Mouse (Mus musculus) forebrain, postnatal 0 days (tissue): ENCODE data around the gene Carmil1. TPM values are rescaled to one million over a fixed set of nuclear protein-coding genes. Genes with fewer than 3 reads are reported as not detected.

Source experiments
- ATAC-seq: fragments of 200-750 bp; cut with Nextera tagmentation; 2 replicates; pipeline ENCODE4 v1.8.0; 2017; ENCODE audit warnings: mild to moderate bottlenecking, moderate library complexity
- DNase-seq: peaks from one replicate; pipeline ENCODE4 v3.0.0-alpha.2; 2015
- H3K27ac ChIP-seq: fragments of 300-500 bp; sonication (generic); 2 replicates; pipeline ENCODE4 v1.5.1; 2014; ENCODE audit warnings: low read depth, mild to moderate bottlenecking, antibody characterized with exemption, low read length, moderate library complexity, mixed read lengths
- H3K27me3 ChIP-seq: fragments of 300-500 bp; sonication (generic); 2 replicates; pipeline ENCODE4 v1.6.1; 2014; ENCODE audit warnings: mild to moderate bottlenecking, low read length, mixed read lengths; ENCODE audit not compliant: insufficient read depth
- H3K36me3 ChIP-seq: fragments of 300-500 bp; sonication (generic); 2 replicates; pipeline ENCODE4 v1.6.1; 2014; ENCODE audit warnings: mild to moderate bottlenecking, moderate library complexity; ENCODE audit not compliant: insufficient read depth
- H3K4me1 ChIP-seq: fragments of 300-500 bp; sonication (generic); 2 replicates; pipeline ENCODE4 v1.6.1; 2014; ENCODE audit warnings: antibody characterized with exemption; ENCODE audit not compliant: insufficient read depth
- H3K4me2 ChIP-seq: fragments of 300-500 bp; sonication (generic); 2 replicates; pipeline ENCODE4 v1.6.1; 2014; ENCODE audit warnings: low read depth, mild to moderate bottlenecking, moderate library complexity
- H3K4me3 ChIP-seq: fragments of 300-500 bp; sonication (generic); 2 replicates; pipeline ENCODE4 v1.5.1; 2014; ENCODE audit warnings: low read depth, low read length, mixed read lengths
- H3K9ac ChIP-seq: fragments of 300-500 bp; sonication (generic); 2 replicates; pipeline ENCODE4 v1.6.1; 2014; ENCODE audit warnings: mild to moderate bottlenecking
- H3K9me3 ChIP-seq: fragments of 300-500 bp; sonication (generic); 2 replicates; pipeline ENCODE4 v1.6.1; 2016; ENCODE audit warnings: low read length
- CTCF ChIP-seq: sonication (generic); IDR thresholded peaks from 2 replicates; pipeline ENCODE4 v1.5.1; 2016; ENCODE audit warnings: antibody characterized with exemption, control low read depth, low read depth
- WGBS: fragments of 180-500 bp; shearing (Covaris S2); extraction: QIAGEN DNeasy Blood & Tissue Kit; methylation state at CpG from one replicate; pipeline ENCODE4 v1.1.7; 2014; 5-methylcytosine and 5-hydroxymethylcytosine counted together
- polyA plus RNA-seq: library from polyadenylated mRNA; unstranded; fragments of >200 nt; fragmentation: Nextera tagmentation; extraction: Ambion mirVana; gene quantifications from 2 replicates; pipeline ENCODE4 v1.2.1, GENCODE M21; 2015
- total RNA-seq: library from RNA; depleted of rRNA; stranded (reverse); fragments of >200 nt; gene quantifications from 2 replicates; pipeline ENCODE4 v1.2.3, GENCODE M21; 2014

The Carmil1 gene
- total and polyA plus RNA-seq, 2 experiments from 2014 or later = 30.2 to 47.9 TPM

DNA sequence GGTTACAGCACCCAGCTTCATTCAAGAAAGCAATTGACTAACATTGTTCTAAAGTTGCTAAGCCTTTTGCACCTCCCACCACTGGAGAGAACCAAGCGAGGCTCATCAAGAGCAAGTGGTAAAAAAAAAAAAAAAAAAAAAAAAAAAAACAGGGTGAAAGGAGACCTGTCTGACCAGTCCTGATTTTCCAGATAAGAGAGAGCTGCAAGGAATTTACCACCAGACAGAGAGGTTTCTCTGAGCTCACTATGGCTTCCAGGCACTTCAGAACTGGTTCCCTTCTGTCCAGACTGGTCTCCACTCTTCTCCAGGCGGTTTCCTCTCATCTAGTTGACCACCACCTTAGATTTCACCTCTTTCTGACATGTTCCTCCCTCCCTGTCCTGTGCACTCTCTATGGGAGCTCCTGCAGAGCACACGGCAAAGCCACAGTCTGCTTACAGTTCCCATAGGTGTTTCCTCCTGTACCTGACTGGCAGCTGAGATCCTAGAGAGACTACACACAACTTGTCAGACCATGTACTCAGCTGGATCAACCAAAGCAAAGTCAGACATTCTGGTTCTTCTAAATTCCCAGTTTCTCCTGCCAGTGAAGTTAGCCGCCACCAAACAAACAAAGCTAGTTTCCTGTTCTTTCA, 7.7 kb downstream of the Carmil1 start:
- ATAC-seq (no peak), DNase-seq (no peak)
- no peaks in the 10 kb centered on the region for H3K9me3 ChIP-seq
- no peak overlapping the region for H3K4me3 ChIP-seq
- 74% methylated on average over 4 of the region's 4 CpGs for WGBS
- no peaks in the 10 kb centered on the region for H3K36me3 ChIP-seq
- H3K27ac ChIP-seq = no peak overlapping the region
- H3K4me2 ChIP-seq = no peak overlapping the region
- H3K4me1 ChIP-seq = no peaks in the 10 kb centered on the region
- H3K27me3 ChIP-seq = no peaks in the 10 kb centered on the region
- no peak overlapping the region for H3K9ac ChIP-seq
- no peak for TF ChIP-seq CTCF

DNA sequence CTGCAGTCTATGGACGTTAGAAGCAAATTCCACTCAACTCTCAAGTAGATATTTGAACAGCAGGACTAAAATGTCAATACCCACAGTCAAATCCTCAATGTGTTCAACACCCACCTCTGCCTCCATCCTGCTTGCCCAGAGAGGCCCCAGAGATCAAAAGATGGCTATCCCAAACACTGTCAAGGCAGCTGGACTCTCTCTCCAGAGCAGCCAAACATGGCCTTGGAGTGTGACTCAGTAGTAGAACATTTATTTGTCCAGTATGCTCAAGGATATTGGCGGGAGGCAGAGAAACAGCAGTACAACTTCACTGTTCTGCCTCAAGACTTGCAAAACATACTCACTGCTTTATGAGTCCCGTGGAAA, 11.5 kb downstream of the Carmil1 start:
- H3K27ac ChIP-seq = no peak overlapping the region

GRCm38 (mm10) chr13:24268355-24269099, 12.1 kb downstream of the Carmil1 start:
- 50% methylated on average over 14 of the region's 14 CpGs for WGBS
- H3K27ac ChIP-seq = 0 out of 2 replicates have a peak overlapping the region, but pooled peaks have one; percentile 40

More for the DNA sequence above, 11.5 kb downstream of the Carmil1 start:
- Histone ChIP-seq H3K36me3 (no peaks in the 10 kb centered on the region), H3K9me3 (no peaks in the 10 kb centered on the region), H3K4me1 (no peaks in the 10 kb centered on the region), H3K27me3 (no peaks in the 10 kb centered on the region), H3K4me3 (no peak overlapping the region), H3K4me2 (no peak overlapping the region), H3K9ac (no peak overlapping the region)
- no peak for TF ChIP-seq CTCF
- no peak for ATAC-seq
- no peak for DNase-seq
- WGBS = 66% methylated on average over 3 of the region's 3 CpGs

DNA sequence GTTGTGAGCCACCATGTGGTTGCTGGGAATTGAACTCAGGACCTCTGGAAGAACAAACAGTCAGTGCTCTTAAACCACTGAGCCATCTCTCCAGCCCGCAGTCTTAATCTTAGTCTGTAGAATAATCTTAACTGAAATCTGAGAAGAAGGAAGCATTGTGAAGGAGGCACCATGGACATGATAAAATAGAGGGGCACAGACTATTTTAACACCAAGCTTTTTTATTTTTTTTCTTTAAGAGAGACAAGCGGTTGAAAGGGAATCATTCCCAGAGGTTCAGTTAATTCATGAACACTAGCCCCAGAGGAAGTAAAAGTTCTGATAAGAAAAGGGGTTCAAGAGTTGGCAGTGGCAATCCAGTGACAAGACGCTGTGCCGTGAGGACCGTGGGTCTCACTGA, 15.8 kb downstream of the Carmil1 start:
- Histone ChIP-seq H3K9ac (no peak overlapping the region), H3K9me3 (no peaks in the 10 kb centered on the region), H3K4me2 (no peak overlapping the region), H3K27ac (no peak overlapping the region), H3K4me1 (no peaks in the 10 kb centered on the region), H3K36me3 (no peaks in the 10 kb centered on the region), H3K27me3 (no peaks in the 10 kb centered on the region), H3K4me3 (no peak overlapping the region)
- WGBS = 93% methylated on average over 5 of the region's 5 CpGs
- no peak for TF ChIP-seq CTCF
- DNase-seq (no peak), ATAC-seq (no peak)

More at GRCm38 (mm10) chr13:24268355-24269099, 12.1 kb downstream of the Carmil1 start:
- Histone ChIP-seq H3K4me3 (no peak overlapping the region), H3K9ac (no peak overlapping the region), H3K4me2 (no peak overlapping the region), H3K4me1 (no peaks in the 10 kb centered on the region), H3K36me3 (no peaks in the 10 kb centered on the region), H3K9me3 (no peaks in the 10 kb centered on the region), H3K27me3 (no peaks in the 10 kb centered on the region)
- TF ChIP-seq CTCF = no peak
- DNase-seq (no peak), ATAC-seq (peak; percentile 27; the same call in 1 of the 2 replicates)

GRCm38 (mm10) chr13:24263560-24263959, 17.0 kb downstream of the Carmil1 start:
- DNase-seq (no peak), ATAC-seq (no peak)
- Histone ChIP-seq H3K4me1 (no peaks in the 10 kb centered on the region), H3K9ac (no peak overlapping the region), H3K36me3 (no peaks in the 10 kb centered on the region), H3K27me3 (no peaks in the 10 kb centered on the region), H3K27ac (no peak overlapping the region), H3K4me3 (no peak overlapping the region), H3K4me2 (no peak overlapping the region), H3K9me3 (no peaks in the 10 kb centered on the region)
- TF ChIP-seq CTCF = no peak
- WGBS = 86% methylated on average over 4 of the region's 4 CpGs

GRCm38 (mm10) chr13:24260751-24261591, 19.6 kb downstream of the Carmil1 start:
- no peaks in the 10 kb centered on the region for H3K36me3 ChIP-seq
- no peak overlapping the region for H3K4me2 ChIP-seq
- no peak overlapping the region for H3K27ac ChIP-seq
- 77% methylated on average over 10 of the region's 10 CpGs for WGBS
- TF ChIP-seq CTCF = no peak
- no peak overlapping the region for H3K9ac ChIP-seq
- no peaks in the 10 kb centered on the region for H3K4me1 ChIP-seq
- no peaks in the 10 kb centered on the region for H3K27me3 ChIP-seq
- no peaks in the 10 kb centered on the region for H3K9me3 ChIP-seq
- H3K4me3 ChIP-seq = no peak overlapping the region
- ATAC-seq (no peak), DNase-seq (no peak)

DNA sequence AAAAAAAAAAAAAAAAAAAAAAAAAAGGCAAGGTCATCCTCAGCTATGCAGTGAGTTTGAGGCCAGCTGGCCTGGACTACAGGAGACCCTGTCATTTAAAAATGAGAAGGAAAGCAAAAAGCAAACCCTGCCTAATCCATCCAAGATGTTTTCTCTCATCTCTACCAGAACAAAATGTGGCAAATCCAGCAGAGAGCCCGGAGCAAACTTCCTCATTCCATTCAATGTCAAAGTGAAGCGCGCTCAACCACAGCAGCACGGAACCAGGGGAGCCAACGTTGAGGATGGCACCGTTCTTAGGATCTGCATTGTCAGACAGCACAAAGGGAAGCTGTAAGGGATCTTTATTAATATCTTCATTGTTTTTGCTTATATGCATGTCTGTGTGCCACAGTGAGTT, 22.8 kb downstream of the Carmil1 start:
- H3K4me2 ChIP-seq = no peak overlapping the region
- ATAC-seq (no peak), DNase-seq (no peak)
- no peak for TF ChIP-seq CTCF
- H3K27me3 ChIP-seq = no peaks in the 10 kb centered on the region
- no peaks in the 10 kb centered on the region for H3K36me3 ChIP-seq
- H3K9ac ChIP-seq = no peak overlapping the region
- 81% methylated on average over 6 of the region's 6 CpGs for WGBS
- no peaks in the 10 kb centered on the region for H3K4me1 ChIP-seq
- H3K9me3 ChIP-seq = no peaks in the 10 kb centered on the region
- no peak overlapping the region for H3K4me3 ChIP-seq
- H3K27ac ChIP-seq = no peak overlapping the region
